Mouse (Mus musculus) layer of hippocampus, postnatal 25 days (tissue): ENCODE measurements around the gene Golga7b. TPM values are rescaled to one million over a fixed set of nuclear protein-coding genes. Genes with fewer than 3 reads are reported as not detected.
A peak's percentile ranks its signal among the peaks of the same experiment; 100 is the strongest.

Experiments used
- DNase-seq, 2 experiments: peaks; one replicate each; pipeline ENCODE4 v3.0.0; 2022; ENCODE audit warnings: mixed read lengths in 2 of 2, low spot score in 1 of 2; ENCODE audit errors: extremely low spot score in 1 of 2
- total RNA-seq, 2 experiments: library from RNA; stranded (reverse); gene quantifications; 2 replicates each; pipeline ENCODE4 v1.2.3; 2021

Golga7b gene
- total RNA-seq, 2 experiments from 2014 or later, result 76.8 to 77.1 TPM

DNA sequence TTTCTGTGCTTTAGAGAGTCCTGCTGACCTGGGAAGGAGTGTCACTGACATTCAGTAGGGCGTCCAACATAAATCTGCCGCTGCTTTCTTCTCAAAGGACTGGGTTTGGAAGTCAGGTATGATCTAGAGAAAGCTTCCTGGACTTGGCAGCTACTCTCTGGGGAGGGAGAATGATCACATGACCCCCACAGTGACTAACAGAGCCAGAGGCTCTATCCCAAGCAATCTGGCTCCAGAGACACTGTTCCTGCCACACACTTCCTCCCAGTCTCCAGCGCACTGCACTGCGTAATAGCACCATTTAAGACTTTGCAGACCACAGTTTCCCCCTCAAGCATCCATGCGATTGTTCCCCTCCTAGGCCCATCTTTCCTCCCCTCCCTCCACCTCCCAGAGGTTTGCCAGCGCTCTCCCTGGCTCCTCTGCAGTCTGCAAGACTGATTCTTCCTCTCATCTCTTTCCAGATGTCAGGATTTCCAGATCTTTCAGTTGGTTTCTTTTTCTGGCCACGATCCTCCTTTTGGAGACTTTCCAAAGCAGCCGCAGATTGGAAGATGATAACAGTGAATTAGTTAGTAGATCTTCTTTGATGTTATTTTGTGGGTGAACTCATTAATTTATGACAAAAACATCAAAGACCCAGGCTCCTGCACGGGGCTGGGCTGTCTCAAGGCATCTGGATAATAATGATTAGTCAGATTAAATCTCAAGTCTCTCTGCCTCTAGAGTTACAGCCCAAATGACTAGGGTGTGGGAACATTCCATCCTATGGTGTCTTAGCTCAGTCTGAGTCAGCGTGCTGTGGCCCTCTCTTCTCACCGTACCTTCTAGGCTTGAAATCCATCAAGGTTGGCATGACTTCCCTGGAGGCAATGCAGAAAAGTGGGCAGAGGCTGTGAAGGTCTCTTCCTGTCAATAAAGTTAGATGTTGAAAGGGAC is 2.9 kb downstream of the Golga7b start:
- DNase-seq, result no peak

- peak; percentile 39 to 44 for DNase-seq
These were observed 8.0 kb downstream of the Golga7b start for GRCm38 (mm10) chr19:42255438-42255783.

GRCm38 (mm10) chr19:42255784-42256610 is 8.6 kb downstream of the Golga7b start:
- DNase-seq, result peak; percentile 47 to 54

GRCm38 (mm10) chr19:42256611-42257240 is 9.4 kb downstream of the Golga7b start:
- peak in 1 of 2 experiments; percentile 29 for DNase-seq

GRCm38 (mm10) chr19:42257241-42257635 is 9.9 kb downstream of the Golga7b start:
- DNase-seq, result no peak

DNA sequence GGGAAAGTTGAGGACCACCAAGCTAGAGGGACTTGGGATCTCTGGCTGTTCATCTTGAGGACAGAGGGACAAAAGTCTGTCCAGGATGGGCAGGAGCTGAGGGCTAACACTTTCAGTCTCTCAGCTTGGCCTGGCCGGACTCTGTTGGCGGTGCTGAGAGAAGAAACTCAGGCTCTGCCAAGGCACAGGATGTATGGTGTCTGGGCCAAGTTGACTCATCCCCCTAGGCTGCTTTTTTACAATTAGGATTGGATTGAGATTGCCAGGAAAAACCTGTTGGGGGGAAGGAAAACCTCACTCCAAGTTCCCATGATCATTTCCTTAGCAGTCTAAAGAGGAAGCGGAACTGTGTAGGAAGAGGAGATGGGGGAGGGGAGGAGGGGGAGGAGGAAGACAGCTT is 10.7 kb downstream of the Golga7b start:
- no peak for DNase-seq

- DNase-seq, result no peak
These were observed 11.2 kb downstream of the Golga7b start for GRCm38 (mm10) chr19:42258596-42258995.

DNA sequence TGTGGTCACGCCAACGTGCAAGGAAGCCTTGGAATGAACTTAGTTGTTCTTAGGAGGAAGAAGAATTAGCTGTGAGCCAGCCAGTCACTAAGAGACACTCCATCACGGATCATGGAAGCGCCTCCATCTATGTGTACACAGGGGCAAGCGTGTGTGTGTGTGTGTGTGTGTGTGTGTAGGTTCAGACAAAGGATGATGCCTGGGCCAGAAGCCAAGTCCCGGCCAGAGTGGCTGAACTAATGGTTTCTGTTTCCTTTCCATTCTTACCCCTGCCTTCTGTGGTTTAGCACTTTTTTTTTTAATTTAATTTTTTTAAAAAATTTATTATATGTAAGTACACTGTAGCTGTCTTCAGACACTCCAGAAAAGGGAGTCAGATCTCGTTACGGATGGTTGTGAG is 13.1 kb downstream of the Golga7b start:
- DNase-seq, result no peak

DNA sequence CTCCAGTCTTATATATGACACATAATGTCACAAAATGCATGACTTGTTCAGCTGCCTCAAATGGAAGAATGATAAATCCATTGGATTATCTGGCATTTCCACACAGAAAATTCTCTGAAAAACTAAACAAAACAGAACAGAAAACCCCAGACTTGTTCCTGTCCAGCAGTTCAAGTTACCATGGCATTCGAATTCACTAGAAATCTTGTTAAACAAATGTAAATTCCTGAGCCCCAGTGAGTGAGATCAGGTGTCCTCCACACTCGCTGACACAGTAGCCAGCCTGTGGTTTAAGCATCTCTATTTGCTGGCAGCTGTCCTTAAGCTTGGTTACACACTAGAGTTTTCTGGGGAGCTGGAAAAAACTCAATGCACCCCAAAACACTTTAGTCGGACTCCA is 16.1 kb downstream of the Golga7b start:
- DNase-seq, result no peak

GRCm38 (mm10) chr19:42268337-42268736 is 21.0 kb downstream of the Golga7b start:
- DNase-seq, result no peak

DNA sequence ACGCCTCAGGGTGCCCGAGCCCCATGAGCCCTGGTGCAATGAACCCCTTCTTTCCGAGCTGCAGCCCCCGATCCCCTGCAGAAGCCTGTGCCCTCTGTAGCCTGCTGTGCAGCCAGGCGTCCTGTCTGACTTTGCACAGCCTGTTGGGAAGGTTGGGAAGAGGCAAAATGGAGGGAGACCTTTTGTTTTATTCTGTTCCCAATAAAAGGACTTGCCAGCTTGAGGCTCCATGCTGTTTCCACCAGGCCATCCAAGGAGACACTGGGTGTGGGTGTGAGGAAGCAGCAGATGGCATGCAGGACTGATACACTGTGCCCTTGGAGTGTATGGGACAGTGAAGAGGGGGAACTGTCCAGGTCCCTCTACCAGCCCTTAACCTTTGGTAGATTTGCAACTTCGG is 22.7 kb downstream of the Golga7b start:
- DNase-seq, result no peak

DNA sequence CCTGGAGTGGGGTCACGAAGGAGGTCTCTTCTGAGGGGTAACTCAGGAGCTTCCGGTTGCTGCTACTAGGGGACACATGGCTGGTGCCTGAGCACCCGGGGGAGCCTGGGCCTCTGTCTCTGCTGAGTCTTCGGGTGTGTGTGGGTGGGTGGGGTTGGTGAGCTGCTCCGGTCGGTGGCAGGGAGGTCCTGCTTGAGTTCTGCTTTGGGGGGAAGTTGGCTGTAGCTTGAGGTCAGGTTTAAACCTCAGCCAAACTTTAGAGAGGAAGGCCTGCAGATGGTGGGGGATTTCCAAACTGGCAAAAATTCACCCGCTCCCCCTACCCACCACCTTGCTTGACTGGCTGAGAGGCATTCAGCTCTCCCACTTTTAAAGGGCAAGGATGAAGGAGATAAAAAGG is 23.8 kb downstream of the Golga7b start:
- no peak for DNase-seq

GRCm38 (mm10) chr19:42272003-42272963 is 24.9 kb downstream of the Golga7b start:
- peak; percentile 88 to 99 for DNase-seq

GRCm38 (mm10) chr19:42277288-42277687 is 29.9 kb downstream of the Golga7b start:
- DNase-seq, result no peak

DNA sequence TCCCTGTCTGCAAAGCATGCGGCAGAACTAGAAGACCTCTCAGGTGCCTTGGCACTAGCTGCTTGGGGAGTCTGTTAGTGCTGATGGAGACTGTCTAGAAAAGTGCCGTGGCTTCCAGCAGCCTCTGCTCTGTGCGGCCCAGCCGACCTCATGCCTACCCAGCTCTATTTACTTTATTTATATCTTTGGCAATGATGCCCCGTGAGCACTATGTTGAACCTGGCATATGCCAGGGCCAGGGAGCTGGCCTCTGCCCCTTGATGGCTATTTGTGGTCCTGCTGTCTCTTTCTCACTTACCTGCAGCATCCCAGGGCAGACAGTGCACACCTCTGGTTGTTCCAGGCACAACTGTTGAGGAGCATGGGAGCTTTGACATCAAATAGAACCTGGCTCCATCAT is 31.1 kb downstream of the Golga7b start:
- no peak for DNase-seq

- no peak for DNase-seq
These were observed 32.2 kb downstream of the Golga7b start for GRCm38 (mm10) chr19:42279611-42280010.

DNA sequence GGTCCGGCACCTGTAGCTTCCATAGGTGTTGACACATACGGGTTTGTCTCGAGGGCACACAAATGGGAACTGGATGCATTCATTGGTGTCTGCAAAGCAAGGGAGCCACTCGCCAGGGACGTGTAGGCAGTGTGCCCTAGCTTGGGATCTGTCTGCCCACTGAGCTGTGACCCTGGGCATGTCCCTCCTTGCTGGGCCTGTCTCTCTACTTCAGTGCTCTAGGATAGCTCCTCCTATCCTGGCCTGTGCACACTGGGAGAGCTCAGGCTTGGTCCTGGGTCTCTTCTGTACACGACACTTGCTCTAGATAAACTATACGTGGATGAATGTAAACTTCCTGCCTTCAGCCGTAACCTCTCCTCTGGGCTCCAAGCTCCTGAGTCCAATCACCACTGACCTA is 36.8 kb downstream of the Golga7b start:
- no peak for DNase-seq

DNA sequence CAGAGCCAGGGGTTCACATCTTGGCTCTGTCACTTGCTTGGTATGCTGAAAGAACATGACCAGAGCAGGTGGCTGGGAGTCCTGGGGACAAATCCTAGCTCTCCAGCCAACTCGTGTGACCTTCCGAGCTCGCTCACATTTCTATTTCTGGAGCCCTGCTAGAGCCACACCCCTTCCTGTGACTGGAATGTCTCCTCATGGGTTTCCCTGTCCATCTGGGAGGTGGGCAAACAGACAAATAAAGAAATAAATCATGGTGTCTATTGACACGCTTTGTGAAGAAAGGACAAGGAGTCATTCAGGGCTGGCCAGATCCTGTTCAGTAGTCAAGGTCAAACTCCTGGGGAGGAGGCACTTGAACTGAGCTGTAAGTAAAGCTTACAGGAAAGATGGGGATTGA is 41.0 kb downstream of the Golga7b start:
- DNase-seq, result no peak

- DNase-seq, result no peak
These were observed 43.7 kb downstream of the Golga7b start for GRCm38 (mm10) chr19:42290954-42291661.
